Mouse (Mus musculus): ENCODE data around the gene Slc13a3.

- TF ChIP-seq GATA1 (IDR thresholded peaks at IDR 0.05; ENCODE audit: low read length) (no peak), TAL1 (IDR thresholded peaks at IDR 0.05; ENCODE audit: low read length) (no peak)
Measured at GRCm38 (mm10) chr2:165392156-165392555, 80.9 kb downstream of the Slc13a3 start.

Measured in erythroblast, embryonic 14.5 days (primary cell).